Mouse (Mus musculus): ENCODE results near the gene Plekhm3.

DNA sequence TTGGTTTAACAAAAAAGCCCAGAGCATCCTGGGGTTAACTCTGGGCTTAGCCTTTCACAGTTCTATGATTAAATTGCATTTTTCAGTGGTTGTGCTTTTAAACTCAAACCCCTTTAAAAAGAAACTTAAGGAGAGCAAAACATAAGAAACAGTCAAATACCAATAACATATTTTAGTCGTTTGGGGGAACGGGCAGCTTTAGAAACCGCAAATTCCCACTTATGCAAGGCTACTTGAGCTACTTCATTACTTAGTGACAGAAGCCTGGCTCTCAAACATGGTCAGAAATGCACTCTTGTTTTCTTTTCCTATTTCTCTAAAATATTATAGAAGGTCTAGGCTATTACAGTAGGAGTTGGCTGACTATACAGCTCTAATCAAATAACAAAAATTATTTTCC is 120.5 kb downstream of the Plekhm3 start:
- no peak for TF ChIP-seq CTCF (IDR thresholded peaks at IDR 0.05; ENCODE audit: low read depth, low read length)
- no peak for TF ChIP-seq POLR2AphosphoS5 (IDR thresholded peaks at IDR 0.05; ENCODE audit: insufficient replicate concordance, low read depth, low read length)
- TF ChIP-seq GATA1 (IDR thresholded peaks at IDR 0.05; ENCODE audit: borderline replicate concordance, low read length), result no peak
- TF ChIP-seq TAL1 (conservative IDR thresholded peaks at IDR 0.05; ENCODE audit: low read depth, low read length), result no peak

Measured in G1E (cell line).